Mouse (Mus musculus): ENCODE measurements around the gene Lypd6. TPM values are rescaled to one million over a fixed set of nuclear protein-coding genes. Genes with fewer than 3 reads are reported as not detected.

The Lypd6 gene
- not detected in 2 replicates for polyA plus RNA-seq (2012)

DNA sequence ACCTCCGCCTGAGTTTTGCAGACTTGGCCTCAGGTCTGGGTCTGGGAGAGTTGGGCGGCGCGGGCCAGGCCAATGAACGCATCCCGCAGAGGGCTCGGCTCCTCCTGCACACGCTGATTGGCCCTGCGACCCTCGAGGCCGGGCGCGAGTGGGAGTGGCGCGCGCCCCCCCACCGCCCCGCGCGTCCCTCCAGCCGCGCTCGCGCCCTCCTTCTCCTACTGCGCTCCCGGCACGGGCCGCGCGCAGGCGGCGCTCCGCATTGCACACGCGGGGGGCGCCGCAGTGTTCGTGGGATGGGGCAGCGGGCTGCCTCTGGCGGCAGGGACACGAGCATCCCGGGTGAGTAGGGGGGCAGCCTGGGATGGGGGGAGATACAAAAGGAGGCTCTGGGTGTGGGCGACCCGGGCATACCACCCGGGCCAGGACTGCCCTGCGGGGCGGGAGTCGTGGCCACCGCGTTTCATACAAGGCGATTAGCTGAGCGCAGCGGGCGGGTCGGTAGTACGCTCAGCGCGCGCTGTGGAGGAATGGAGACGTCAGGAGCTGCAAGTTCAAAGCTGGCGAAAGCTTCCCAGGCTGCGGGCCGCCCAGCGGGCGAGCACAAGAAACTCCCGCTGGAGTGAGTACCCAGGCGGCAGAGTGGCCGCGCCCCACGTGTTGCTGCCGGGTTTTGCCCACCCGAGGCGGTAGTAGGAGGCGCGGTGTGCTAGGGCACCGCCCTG, at the start of gene Lypd6:
TSS of gene Lypd6 (plus strand) at position 184 of the 722 bp plus-strand sequence.
- H3K27me3 ChIP-seq (ENCODE audit: control insufficient read depth): peaks cover 26% of the 10 kb centered on the region
- H3K4me1 ChIP-seq (ENCODE audit: control insufficient read depth): no peaks in the 10 kb centered on the region
- no peaks in the 10 kb centered on the region for H3K36me3 ChIP-seq (ENCODE audit: control insufficient read depth)
- peak within 1 kb of the TSS; percentile 48 for H3K4me3 ChIP-seq (replicated peaks)
- TF ChIP-seq GATA1 (IDR thresholded peaks at IDR 0.05; ENCODE audit: low read length) (no peak), TAL1 (IDR thresholded peaks at IDR 0.05; ENCODE audit: low read length) (no peak)
- no peaks in the 10 kb centered on the region for H3K9me3 ChIP-seq (ENCODE audit: control insufficient read depth, low read length)

DNA sequence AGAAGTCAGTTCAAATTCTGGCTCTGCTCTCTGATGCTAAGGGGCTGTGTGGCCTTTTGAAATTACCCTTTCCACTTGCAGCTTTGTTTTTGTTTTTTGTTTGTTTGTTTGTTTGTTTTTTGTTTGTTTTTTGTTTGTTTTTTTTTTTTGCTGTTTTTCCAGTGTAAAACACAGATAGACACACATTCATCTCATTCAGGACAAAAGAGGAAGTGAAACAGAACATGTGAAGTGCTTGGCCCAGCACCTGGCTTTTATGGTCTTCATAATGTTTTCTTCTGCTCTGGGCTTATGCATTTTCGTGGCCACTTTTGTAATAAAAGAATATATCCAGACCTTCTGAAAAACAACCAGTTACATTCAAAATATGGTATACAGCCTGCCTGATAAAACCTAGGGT, 46.8 kb upstream of the Lypd6 start:
- TF ChIP-seq GATA1 (IDR thresholded peaks at IDR 0.05; ENCODE audit: low read length) (no peak), TAL1 (IDR thresholded peaks at IDR 0.05; ENCODE audit: low read length) (no peak)
- Histone ChIP-seq H3K27me3 (ENCODE audit: control insufficient read depth) (no peaks in the 10 kb centered on the region), H3K36me3 (ENCODE audit: control insufficient read depth) (no peaks in the 10 kb centered on the region)

DNA sequence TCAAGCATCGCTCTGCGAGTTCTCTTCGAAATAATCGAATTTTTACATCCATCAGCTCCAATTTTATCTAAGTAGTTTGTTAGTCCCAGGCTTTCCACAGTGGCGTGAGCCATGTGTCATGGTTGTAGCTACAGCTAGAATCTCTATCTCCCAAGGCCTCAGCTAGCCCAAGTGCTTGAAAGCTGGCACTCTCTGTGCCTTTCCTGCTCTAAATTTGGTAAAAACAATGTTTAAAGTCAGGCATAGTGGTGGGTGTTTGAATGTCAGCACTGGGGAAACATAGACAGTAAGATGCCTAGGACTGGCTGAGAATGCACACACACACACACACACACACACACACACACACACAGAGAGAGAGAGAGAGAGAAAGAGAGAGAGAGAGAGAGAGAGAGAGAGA, 40.7 kb upstream of the Lypd6 start:
- TF ChIP-seq TAL1 (IDR thresholded peaks at IDR 0.05; ENCODE audit: low read length) (no peak), GATA1 (IDR thresholded peaks at IDR 0.05; ENCODE audit: low read length) (no peak)
- Histone ChIP-seq H3K27me3 (ENCODE audit: control insufficient read depth) (no peaks in the 10 kb centered on the region), H3K36me3 (ENCODE audit: control insufficient read depth) (no peaks in the 10 kb centered on the region), H3K9me3 (ENCODE audit: control insufficient read depth, low read length) (no peaks in the 10 kb centered on the region), H3K4me1 (ENCODE audit: control insufficient read depth) (no peaks in the 10 kb centered on the region), H3K4me3 (replicated peaks) (no peak overlapping the region)

More for the DNA sequence above, 46.8 kb upstream of the Lypd6 start:
- Histone ChIP-seq H3K4me3 (replicated peaks) (no peak overlapping the region), H3K4me1 (ENCODE audit: control insufficient read depth) (no peaks in the 10 kb centered on the region), H3K9me3 (ENCODE audit: control insufficient read depth, low read length) (no peaks in the 10 kb centered on the region)

DNA sequence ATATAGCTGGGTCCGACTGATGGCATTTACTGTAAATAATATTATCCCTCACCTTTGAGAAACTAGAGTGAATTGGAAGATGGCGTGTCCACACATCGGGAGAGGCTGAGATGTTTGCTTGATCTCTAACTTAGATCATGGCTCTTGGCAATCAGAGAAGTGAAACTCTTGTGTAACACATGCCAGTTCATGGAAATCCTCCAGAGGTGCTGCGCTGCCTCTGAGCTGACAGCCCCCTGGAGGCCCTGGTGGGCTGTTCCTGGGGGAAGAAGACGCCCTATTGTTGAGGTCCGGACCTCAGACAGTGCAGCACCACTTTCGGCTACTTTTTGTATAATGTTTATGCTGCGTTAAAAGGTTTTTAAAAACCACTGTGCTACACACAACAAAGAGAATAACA, 37.3 kb upstream of the Lypd6 start:
- no peaks in the 10 kb centered on the region for H3K4me1 ChIP-seq (ENCODE audit: control insufficient read depth)
- no peaks in the 10 kb centered on the region for H3K9me3 ChIP-seq (ENCODE audit: control insufficient read depth, low read length)
- no peaks in the 10 kb centered on the region for H3K36me3 ChIP-seq (ENCODE audit: control insufficient read depth)
- H3K27me3 ChIP-seq (ENCODE audit: control insufficient read depth): no peaks in the 10 kb centered on the region
- no peak overlapping the region for H3K4me3 ChIP-seq (replicated peaks)
- TF ChIP-seq TAL1 (IDR thresholded peaks at IDR 0.05; ENCODE audit: low read length) (no peak), GATA1 (IDR thresholded peaks at IDR 0.05; ENCODE audit: low read length) (no peak)

DNA sequence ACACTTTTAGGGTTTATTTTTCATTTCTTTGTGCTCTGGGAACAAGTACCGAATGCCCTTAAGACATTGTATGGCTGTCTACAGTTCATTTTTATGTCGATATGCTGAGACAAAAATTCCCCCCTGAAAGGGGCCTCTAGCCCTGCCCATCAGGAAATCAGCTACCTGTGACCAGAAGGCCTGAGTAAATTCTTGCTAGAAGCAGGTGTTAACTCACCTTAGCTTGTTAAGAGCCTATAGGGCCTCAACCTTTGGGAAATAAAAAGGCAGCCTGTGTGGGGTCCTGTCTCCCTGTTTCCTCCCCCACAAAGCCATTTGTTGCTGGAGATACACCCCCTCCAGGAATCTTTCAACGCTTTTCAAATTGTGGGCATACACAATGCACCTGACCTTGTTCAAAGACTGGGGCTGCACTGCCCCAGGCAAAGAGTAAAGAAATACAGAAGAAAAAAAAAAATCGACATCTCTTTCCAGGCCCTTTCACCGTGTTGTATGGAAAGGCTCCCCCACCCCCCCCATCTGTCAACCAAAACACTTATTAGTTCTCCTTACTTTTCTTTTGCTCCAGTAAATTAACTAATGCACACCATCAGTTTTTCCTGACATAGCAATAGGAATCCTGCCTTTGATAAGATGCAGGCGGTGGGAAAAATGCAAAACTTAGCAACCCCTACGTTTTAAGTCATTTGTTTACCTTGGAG, 21.9 kb upstream of the Lypd6 start:
- Histone ChIP-seq H3K9me3 (ENCODE audit: control insufficient read depth, low read length) (no peaks in the 10 kb centered on the region), H3K36me3 (ENCODE audit: control insufficient read depth) (no peaks in the 10 kb centered on the region), H3K27me3 (ENCODE audit: control insufficient read depth) (no peaks in the 10 kb centered on the region), H3K4me3 (replicated peaks) (no peak overlapping the region), H3K4me1 (ENCODE audit: control insufficient read depth) (no peaks in the 10 kb centered on the region)
- TF ChIP-seq GATA1 (IDR thresholded peaks at IDR 0.05; ENCODE audit: low read length) (no peak), TAL1 (IDR thresholded peaks at IDR 0.05; ENCODE audit: low read length) (no peak)

DNA sequence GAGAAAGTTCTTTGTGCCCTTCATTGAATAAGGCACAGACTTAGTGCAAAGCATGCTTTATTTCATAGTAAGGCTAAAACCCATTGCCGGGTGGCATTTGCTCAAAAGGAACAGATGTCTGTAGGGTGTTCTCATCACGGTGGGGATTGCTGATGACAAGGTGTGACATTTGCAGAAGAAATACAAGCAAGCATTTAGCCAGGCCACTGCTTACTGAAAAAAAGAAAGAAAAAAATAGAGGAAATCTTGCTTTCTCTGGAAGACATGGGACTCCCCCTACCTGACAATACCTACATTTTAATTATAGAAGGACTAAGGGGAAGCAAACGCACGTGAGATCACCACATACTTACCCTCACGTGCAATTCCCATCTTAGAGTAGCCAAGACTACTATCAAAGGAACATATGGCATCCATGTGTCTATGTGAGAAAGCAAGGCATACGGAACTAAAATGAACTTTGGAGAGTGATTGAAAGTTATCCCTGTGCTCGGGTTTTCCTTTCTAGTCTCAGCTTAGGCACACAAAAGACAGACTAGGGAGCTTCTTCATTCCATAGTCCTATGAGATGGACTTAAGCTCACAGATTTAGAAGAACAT, 21.3 kb upstream of the Lypd6 start:
- TF ChIP-seq TAL1 (IDR thresholded peaks at IDR 0.05; ENCODE audit: low read length) (no peak), GATA1 (IDR thresholded peaks at IDR 0.05; ENCODE audit: low read length) (no peak)

DNA sequence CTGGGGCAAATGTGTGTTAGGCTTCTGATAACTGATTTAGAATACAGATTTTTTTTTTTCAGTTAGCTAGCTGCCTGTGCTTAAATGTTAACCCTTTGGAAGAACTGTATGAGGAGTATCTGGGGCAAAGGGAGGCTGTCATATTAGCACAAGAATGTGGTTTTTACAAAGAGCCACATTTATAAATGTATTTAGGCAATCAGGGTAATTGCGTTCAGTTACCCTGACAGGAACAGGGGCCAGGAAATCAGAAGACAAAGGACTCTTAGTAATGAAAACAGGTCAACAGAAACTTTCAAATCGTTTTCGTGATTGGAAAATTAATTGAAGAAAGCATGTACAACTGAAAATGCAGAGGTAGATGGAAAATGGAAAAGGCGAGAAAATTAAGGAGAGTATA, 20.4 kb upstream of the Lypd6 start:
- Histone ChIP-seq H3K36me3 (ENCODE audit: control insufficient read depth) (no peaks in the 10 kb centered on the region), H3K9me3 (ENCODE audit: control insufficient read depth, low read length) (no peaks in the 10 kb centered on the region), H3K4me3 (replicated peaks) (no peak overlapping the region), H3K4me1 (ENCODE audit: control insufficient read depth) (no peaks in the 10 kb centered on the region), H3K27me3 (ENCODE audit: control insufficient read depth) (no peaks in the 10 kb centered on the region)
- TF ChIP-seq TAL1 (IDR thresholded peaks at IDR 0.05; ENCODE audit: low read length): no peak
- TF ChIP-seq GATA1 (IDR thresholded peaks at IDR 0.05; ENCODE audit: low read length): no peak

More for the DNA sequence above, 21.3 kb upstream of the Lypd6 start:
- no peak overlapping the region for H3K4me3 ChIP-seq (replicated peaks)
- H3K9me3 ChIP-seq (ENCODE audit: control insufficient read depth, low read length): no peaks in the 10 kb centered on the region
- no peaks in the 10 kb centered on the region for H3K27me3 ChIP-seq (ENCODE audit: control insufficient read depth)
- no peaks in the 10 kb centered on the region for H3K36me3 ChIP-seq (ENCODE audit: control insufficient read depth)
- H3K4me1 ChIP-seq (ENCODE audit: control insufficient read depth): no peaks in the 10 kb centered on the region

DNA sequence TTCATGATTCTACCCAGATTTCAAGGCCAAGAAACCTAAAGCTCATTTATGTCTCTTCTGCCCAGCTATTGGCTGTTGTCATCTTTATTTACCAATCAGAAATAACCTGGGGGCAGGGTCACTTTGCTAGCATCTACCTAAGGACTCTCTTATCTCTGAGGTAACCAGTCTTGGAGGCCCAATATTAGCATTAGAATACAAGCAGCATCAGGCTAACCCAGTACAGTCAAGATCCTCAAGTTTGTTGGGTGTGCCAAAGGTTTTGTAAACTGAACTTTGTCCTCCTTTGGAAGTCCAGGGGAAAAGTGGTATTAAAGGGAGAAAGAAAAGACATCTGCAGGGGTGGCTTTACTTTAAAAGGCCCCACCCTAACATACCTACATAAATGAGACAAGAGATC, 17.8 kb upstream of the Lypd6 start:
- Histone ChIP-seq H3K36me3 (ENCODE audit: control insufficient read depth) (no peaks in the 10 kb centered on the region), H3K4me1 (ENCODE audit: control insufficient read depth) (no peaks in the 10 kb centered on the region), H3K27me3 (ENCODE audit: control insufficient read depth) (no peaks in the 10 kb centered on the region), H3K9me3 (ENCODE audit: control insufficient read depth, low read length) (no peaks in the 10 kb centered on the region), H3K4me3 (replicated peaks) (no peak overlapping the region)
- TF ChIP-seq TAL1 (IDR thresholded peaks at IDR 0.05; ENCODE audit: low read length) (no peak), GATA1 (IDR thresholded peaks at IDR 0.05; ENCODE audit: low read length) (no peak)

DNA sequence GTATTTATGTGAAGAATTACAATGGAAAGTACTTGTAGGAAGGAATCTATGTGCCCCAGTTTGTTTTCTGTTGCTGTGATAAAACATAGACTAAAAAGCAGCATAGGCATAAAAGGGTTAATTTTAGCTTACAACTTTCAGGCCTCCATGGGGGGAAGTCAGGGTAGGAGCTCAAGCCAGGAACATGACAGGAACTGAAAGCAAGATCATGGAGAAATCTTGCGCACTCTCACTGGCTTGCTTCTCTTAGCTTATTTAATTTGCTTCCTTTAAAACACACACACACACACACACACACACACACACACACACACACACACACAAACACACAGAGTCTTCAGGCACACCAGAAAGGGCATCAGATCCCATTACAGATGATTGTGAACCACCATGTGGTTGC, 12.3 kb upstream of the Lypd6 start:
- no peaks in the 10 kb centered on the region for H3K4me1 ChIP-seq (ENCODE audit: control insufficient read depth)
- TF ChIP-seq TAL1 (IDR thresholded peaks at IDR 0.05; ENCODE audit: low read length): no peak
- no peak for TF ChIP-seq GATA1 (IDR thresholded peaks at IDR 0.05; ENCODE audit: low read length)
- H3K36me3 ChIP-seq (ENCODE audit: control insufficient read depth): no peaks in the 10 kb centered on the region
- no peaks in the 10 kb centered on the region for H3K27me3 ChIP-seq (ENCODE audit: control insufficient read depth)
- no peak overlapping the region for H3K4me3 ChIP-seq (replicated peaks)
- H3K9me3 ChIP-seq (ENCODE audit: control insufficient read depth, low read length): no peaks in the 10 kb centered on the region
